Mouse (Mus musculus) layer of hippocampus, adult 9-10 months (tissue): Measurements from ENCODE around the gene Nrg4.

Experiments
- DNase-seq: peaks from one replicate; pipeline ENCODE4 v3.0.0; 2022; ENCODE audit warnings: low spot score

The Nrg4 gene

DNA sequence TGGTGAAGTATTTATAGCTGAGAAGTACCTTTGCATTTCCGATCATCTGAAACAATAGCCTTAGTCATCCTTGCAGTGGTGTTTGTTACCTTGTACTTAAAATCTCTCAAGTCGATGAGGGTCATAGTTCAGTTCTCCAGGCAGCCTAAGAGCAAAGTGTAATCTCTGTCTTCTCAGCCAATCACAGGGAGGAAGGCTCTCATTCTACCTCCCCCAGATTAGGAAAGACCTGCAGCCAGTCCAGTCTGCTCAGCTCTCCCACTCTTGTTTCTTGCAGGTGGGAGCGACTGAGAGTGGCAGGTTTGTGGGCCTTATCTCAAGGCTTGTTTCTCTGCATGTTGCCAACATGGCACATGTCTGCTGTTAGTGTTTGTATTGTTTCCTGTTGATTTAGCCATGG lies 111.6 kb downstream of the Nrg4 start:
- no peak for DNase-seq

DNA sequence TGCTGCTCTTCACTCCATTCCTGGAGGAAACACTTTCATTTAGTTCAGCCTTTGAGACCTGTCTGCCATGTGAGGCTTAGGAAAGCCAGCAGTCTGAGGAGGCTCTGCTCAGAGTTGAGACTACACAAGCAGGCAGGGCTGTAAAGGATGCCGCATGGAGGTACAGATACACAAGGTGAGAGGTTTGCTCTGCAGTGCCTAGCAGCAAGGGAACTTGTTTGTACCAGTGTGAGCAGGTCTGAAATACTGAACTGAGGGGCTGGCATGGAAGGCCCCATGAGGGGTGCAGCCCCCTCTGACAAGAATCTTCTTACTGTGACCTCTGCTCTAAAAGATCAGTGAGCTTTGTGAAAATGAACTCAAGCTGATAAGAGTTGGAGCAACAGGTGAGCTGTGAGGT lies 113.2 kb downstream of the Nrg4 start:
- DNase-seq: no peak

GRCm38 (mm10) chr9:55211611-55212010 lies 115.0 kb downstream of the Nrg4 start:
- DNase-seq: no peak

- no peak for DNase-seq
Measured at GRCm38 (mm10) chr9:55208790-55209481, 117.7 kb downstream of the Nrg4 start, which contains the start of gene Fbxo22. Gene Fbxo22 (plus strand): TSS chr9:55208925.

DNA sequence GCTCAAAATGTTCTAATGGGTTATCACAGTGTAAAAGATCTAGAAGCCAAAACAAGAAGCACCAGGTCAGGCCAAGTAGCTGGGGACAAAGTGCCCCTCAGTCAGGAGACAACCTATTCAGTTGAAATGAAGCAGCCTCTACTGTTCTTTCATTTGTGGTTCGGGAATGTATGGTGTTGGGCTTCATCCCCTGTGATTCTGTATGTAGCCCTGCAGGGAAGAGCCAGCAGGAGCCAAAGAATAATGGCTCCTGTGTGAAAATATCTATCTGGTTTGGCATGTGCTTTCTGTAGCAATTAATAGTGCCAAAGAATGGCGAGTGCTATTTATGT lies 118.2 kb downstream of the Nrg4 start:
- no peak for DNase-seq

DNA sequence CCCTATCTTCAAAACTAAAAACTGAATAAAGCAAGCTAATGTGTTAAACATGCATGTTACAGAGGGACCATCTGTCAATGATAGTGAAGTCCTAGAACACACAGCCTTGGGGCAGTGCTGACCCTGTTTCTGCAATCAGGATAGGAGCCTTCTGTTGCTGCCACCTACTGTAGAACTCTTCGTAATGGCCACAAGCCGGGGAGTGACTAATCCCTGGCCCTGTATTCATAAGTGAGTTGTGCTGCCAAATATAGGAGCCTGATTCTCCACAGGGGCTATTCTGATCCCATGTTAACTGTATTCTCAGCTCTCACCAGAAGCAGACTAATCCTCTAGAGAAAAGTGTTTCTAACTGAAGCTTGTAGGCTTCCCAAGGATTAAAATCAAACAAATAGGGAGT lies 127.3 kb downstream of the Nrg4 start:
- DNase-seq: no peak

DNA sequence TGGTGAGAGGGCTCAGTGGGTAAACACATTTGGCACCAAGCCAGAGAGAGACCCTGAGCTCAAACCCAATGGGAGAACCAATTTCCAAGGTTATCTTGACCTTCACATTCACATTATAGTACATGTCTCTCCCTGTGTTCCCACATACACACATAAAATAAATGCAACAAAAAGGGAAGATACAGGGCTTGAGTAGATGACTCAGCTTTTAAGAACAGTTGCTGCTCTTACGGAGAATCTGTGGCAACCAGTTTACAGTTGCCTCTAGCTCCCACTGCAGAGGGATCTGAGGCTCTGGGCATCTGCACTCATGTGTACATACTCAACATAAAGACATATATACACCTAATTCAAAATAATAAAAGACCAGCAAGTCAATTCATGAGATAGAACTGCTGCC lies 128.4 kb downstream of the Nrg4 start:
- no peak for DNase-seq

DNA sequence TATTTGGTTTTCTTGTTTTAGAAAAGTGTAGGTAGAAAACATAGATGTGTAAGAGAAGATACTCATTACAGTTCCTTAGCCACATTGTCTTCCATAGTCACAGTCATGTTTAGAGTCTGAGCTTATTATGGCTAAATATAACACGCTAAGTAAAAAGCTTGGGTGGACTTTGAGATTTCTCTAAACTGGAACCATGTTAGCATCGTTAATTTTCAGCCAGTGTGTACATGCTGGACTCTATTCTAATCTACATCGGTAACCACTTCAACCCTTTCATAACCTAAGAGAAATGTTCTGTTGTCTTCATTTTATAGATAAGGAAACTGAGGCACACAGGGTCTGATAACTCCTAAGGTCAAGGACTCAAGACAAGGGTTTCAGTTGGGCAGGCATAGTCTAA lies 130.8 kb downstream of the Nrg4 start:
- DNase-seq: no peak

DNA sequence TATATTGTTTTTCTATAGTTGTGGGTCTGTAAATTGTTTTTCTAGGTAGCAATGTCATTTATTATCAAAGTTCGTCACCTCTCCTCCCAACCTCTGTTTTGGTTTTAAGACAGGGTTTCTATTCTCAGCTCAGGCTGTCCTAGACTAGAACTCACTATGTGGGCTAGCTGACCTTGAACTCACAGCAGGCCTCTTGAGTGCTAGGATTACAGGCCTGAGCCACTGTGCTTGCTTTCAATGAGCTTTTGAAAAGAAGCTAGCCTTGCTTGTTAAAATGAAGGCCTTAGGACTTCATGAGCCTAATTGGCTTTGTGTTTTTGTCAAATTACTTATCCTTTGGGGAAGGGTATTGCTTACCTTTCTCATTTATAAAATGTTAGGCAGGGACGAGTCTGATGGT lies 152.4 kb downstream of the Nrg4 start:
- no peak for DNase-seq

DNA sequence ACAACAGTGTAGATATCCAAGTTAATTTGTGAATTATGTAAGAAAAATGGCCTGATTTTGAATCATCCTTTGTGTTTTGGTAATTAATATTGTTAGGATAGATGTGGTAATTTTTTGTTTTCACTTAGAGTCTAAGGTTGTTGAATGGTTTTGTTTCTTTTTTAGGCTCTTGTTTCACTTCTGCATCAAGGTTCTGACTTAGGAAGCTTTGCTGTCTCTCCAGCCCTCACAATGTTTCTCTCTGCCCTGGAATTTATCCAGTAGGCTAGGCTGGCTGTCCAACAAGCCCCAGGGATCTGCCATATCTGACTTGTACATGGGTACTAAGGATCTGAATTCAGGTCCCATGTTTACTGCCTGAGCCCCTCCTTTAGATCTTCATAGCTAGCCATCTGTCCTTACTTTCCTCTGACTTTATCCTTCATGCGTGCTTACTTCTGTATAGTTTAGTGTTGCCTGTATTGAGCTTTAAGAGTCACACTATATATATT lies 154.4 kb downstream of the Nrg4 start:
- no peak for DNase-seq

DNA sequence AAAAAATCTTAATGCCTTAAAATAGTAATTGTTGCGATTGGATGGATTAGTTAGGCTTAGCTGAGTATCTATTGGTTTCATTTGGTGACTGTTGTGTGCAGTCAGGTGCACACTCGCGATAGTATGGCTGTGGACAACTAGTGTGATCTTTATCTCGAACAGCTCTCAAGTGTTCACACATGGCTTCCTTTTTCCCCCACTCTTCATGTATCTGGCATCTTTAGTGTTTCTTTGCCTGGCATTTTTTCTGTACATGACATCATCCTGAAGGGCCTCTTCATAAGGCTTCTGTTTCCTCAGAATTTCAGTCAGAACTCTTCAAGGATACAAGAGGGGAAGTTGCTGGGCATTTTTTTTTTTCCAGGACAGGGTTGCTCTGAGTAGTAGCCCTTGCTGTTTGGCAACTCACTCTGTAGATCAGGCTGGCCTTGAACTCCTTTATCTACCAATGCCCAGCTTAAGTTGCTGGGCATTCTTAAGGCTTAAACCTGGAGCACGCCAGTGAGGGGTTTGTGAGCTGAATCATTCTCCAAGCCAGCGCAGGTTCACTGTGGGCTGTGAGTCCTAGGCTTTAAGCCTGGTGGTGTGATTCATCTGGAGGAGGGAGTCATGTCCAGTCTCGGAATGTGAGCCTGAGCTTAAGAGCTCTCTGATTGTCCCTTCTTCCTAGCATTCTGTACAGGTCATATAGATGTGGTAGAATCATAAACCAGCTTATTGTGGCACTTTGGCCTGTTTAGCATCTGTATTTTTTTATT lies 155.8 kb downstream of the Nrg4 start:
- DNase-seq: no peak
